Mouse (Mus musculus) myocyte (in vitro differentiated cells): ENCODE results near the gene Herpud2.

Experiments
- CEBPB ChIP-seq: IDR thresholded peaks from 2 replicates; pipeline ENCODE4 v1.6.1; 2011; ENCODE audit warnings: mild to moderate bottlenecking, moderate library complexity; ENCODE audit not compliant: poor library complexity, insufficient read depth, severe bottlenecking
- E2F4 ChIP-seq: IDR thresholded peaks from one replicate; pipeline ENCODE4 v1.6.1; 2011; ENCODE audit warnings: mild to moderate bottlenecking, control low read depth, moderate library complexity; ENCODE audit not compliant: insufficient read depth
- MAX ChIP-seq: IDR thresholded peaks from one replicate; pipeline ENCODE4 v1.6.1; 2011; ENCODE audit warnings: low read depth, mild to moderate bottlenecking, control low read depth
- MYOD1 ChIP-seq, 3 experiments: IDR thresholded peaks; one replicate each; pipeline ENCODE4 v1.6.1; 2011; ENCODE audit warnings: control low read depth in 2 of 3, low read depth in 2 of 3, mild to moderate bottlenecking in 2 of 3, moderate library complexity in 1 of 3; ENCODE audit not compliant: insufficient read length in 2 of 3, control insufficient read depth in 1 of 3
- MYOG ChIP-seq, 3 experiments: IDR thresholded peaks; one replicate each; pipeline ENCODE4 v1.6.1; 2011; ENCODE audit warnings: control low read depth in 2 of 3, low read depth in 2 of 3, mild to moderate bottlenecking in 2 of 3; ENCODE audit not compliant: insufficient read length in 2 of 3, control insufficient read depth in 1 of 3, insufficient read depth in 1 of 3
- POLR2A ChIP-seq: IDR thresholded peaks from one replicate; pipeline ENCODE4 v1.6.1; 2011; ENCODE audit warnings: low read depth, mild to moderate bottlenecking, control low read depth, moderate library complexity; ENCODE audit not compliant: insufficient read length
- POLR2AphosphoS2 ChIP-seq: IDR thresholded peaks from one replicate; pipeline ENCODE4 v1.6.1; 2011; ENCODE audit warnings: low read depth, control low read depth; ENCODE audit not compliant: insufficient read length
- REST ChIP-seq: IDR thresholded peaks from one replicate; pipeline ENCODE4 v1.6.1; 2011; ENCODE audit warnings: mild to moderate bottlenecking, control low read depth, moderate library complexity; ENCODE audit not compliant: insufficient read depth, insufficient read length
- SRF ChIP-seq: IDR thresholded peaks from one replicate; pipeline ENCODE4 v1.6.1; 2011; ENCODE audit warnings: low read depth; ENCODE audit not compliant: control insufficient read depth, insufficient read length
- TCF12 ChIP-seq: IDR thresholded peaks from one replicate; pipeline ENCODE4 v1.6.1; 2011; ENCODE audit warnings: mild to moderate bottlenecking, control low read depth; ENCODE audit not compliant: poor library complexity, insufficient read depth, severe bottlenecking
- TCF3 ChIP-seq: IDR thresholded peaks from one replicate; pipeline ENCODE4 v1.6.1; 2011; ENCODE audit warnings: low read depth, control low read depth; ENCODE audit not compliant: insufficient read length
- USF1 ChIP-seq: IDR thresholded peaks from one replicate; pipeline ENCODE4 v1.6.1; 2011; ENCODE audit warnings: low read depth, mild to moderate bottlenecking, control low read depth, moderate library complexity

GRCm38 (mm10) chr9:25152457-25152856 lies 837 bp upstream of the Herpud2 start:
- TF ChIP-seq TCF12 (no peak), USF1 (no peak), POLR2A (no peak), E2F4 (no peak), CEBPB (no peak), MAX (no peak), MYOD1 (IDR thresholded peaks at IDR 0.05; ENCODE audit: control insufficient read depth in 1 of 3, insufficient read length in 2 of 3, low read depth in 2 of 3) (no peak), TCF3 (no peak), POLR2AphosphoS2 (no peak), REST (no peak), SRF (no peak), MYOG (IDR thresholded peaks at IDR 0.05; ENCODE audit: control insufficient read depth in 1 of 3, insufficient read depth in 1 of 3, insufficient read length in 2 of 3, low read depth in 2 of 3) (no peak)
